Mouse (Mus musculus) liver, postnatal 0 days (tissue): ENCODE measurements at regions not wholly inside any gene's neighbourhood (a gene's known extent, or its start where the extent isn't known, plus 50 kb on each side); places are given as distances from the start of the nearest gene placed in this dataset.

Source experiments
- CTCF ChIP-seq: sonication (generic); IDR thresholded peaks from 2 replicates; pipeline ENCODE4 v1.5.1; 2016; ENCODE audit warnings: antibody characterized with exemption, low read depth
- EP300 ChIP-seq: IDR thresholded peaks from 2 replicates; pipeline ENCODE4 v1.6.1; 2016; ENCODE audit warnings: antibody characterized with exemption, low read depth, mild to moderate bottlenecking

- TF ChIP-seq CTCF, result no peak
- no peak for TF ChIP-seq EP300
These were observed 83.3 kb downstream of the Nfkbiz start for GRCm38 (mm10) chr16:55755309-55755832.
